Mouse (Mus musculus): ENCODE measurements around the gene Gfy. TPM values are rescaled to one million over a fixed set of nuclear protein-coding genes. Genes with fewer than 3 reads are reported as not detected.
"Not testable (repeated sequence)": the region's sequence is repeated elsewhere in the genome, so short reads cannot be mapped to it uniquely, and the experiment has no call there.

Gfy gene
- total RNA-seq, 2 experiments from 2014 or later = not detected

- no peak for DNase-seq
These were observed 13.7 kb downstream of the Gfy start for GRCm38 (mm10) chr7:45165701-45166100.

- DNase-seq = no peak
These were observed 14.5 kb downstream of the Gfy start for GRCm38 (mm10) chr7:45164833-45165232.

GRCm38 (mm10) chr7:45163735-45164490, 15.5 kb downstream of the Gfy start, which contains the start of gene Slc17a7:
TSS of gene Slc17a7 (plus strand) at chr7:45163949.
- no peak for DNase-seq

- no peak for DNase-seq
These were observed 16.3 kb downstream of the Gfy start for GRCm38 (mm10) chr7:45162996-45163615.

- no peak for DNase-seq
These were observed 16.8 kb downstream of the Gfy start for GRCm38 (mm10) chr7:45162551-45162950.

- peak; percentile 84 for DNase-seq
These were observed 17.5 kb downstream of the Gfy start for GRCm38 (mm10) chr7:45161612-45162473.

DNA sequence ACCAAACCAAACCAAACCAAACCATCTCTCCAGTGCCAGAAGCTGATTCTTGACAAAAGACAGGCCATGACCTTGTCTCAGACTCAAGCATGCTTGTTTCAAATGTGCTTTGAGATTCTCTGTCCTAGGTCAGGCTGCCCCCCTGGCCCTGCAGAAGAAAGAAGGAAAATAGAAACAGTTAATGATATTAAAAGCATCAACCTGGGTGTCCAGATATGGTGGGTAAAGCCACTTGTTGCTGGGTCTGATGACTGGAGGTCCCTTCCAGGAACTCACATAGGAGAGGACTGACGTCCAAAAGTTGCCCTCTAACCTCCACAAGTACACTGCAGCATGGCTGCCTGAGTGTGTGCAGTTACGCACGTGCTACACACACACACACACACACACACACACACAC, 18.5 kb downstream of the Gfy start:
- DNase-seq = no peak

- no peak for DNase-seq
These were observed 19.0 kb downstream of the Gfy start for GRCm38 (mm10) chr7:45160316-45160800.

GRCm38 (mm10) chr7:45158991-45159390, 20.4 kb downstream of the Gfy start:
- DNase-seq = no peak

GRCm38 (mm10) chr7:45157459-45157858, 21.9 kb downstream of the Gfy start:
- DNase-seq = no peak

GRCm38 (mm10) chr7:45156206-45156605, 23.2 kb downstream of the Gfy start:
- DNase-seq = no peak

DNA sequence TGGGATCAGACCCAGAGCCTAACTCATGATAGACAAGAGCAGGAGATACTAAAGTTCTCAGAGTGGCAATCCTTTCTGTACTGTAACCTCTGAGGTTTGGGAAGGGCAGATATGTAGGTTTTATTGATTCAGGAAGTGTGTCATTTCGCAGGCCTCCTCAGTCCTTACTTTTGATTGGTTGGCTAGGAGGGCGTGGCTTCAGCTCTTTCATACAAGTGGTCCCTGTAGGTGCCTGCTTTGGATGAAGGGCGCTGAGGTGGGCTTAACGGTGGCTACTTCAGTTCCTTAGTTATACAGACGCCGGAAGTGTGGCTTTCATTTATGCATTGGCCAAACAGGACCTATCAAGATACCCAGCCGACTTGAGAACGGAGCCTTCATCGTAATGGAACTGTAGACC, 23.8 kb downstream of the Gfy start:
- no peak for DNase-seq

DNA sequence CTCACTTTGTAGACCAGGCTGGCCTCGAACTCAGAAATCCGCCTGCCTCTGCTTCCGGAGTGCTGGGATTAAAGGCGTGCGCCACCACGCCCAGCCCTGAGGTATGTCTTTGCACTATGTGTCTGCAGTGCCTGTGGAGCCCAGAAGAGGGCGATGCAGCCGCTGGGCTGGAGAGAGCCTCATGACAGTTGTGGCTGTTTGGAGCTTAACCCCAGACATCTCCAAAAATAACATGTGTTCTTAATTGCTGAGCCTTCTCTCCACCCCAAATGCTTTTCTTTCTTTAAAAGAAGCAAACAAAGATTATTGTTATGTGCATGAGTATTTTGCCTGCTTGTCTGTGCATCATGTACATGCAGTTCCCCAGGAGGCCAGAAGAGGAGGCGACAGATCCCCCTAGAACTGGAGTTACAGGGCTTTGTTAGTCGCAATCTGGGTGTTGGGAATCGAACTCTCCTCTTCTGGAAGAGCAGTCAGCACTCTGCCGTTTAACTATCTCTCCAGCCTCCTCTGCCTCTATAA, 24.3 kb downstream of the Gfy start:
- peak; percentile 58 for DNase-seq

DNA sequence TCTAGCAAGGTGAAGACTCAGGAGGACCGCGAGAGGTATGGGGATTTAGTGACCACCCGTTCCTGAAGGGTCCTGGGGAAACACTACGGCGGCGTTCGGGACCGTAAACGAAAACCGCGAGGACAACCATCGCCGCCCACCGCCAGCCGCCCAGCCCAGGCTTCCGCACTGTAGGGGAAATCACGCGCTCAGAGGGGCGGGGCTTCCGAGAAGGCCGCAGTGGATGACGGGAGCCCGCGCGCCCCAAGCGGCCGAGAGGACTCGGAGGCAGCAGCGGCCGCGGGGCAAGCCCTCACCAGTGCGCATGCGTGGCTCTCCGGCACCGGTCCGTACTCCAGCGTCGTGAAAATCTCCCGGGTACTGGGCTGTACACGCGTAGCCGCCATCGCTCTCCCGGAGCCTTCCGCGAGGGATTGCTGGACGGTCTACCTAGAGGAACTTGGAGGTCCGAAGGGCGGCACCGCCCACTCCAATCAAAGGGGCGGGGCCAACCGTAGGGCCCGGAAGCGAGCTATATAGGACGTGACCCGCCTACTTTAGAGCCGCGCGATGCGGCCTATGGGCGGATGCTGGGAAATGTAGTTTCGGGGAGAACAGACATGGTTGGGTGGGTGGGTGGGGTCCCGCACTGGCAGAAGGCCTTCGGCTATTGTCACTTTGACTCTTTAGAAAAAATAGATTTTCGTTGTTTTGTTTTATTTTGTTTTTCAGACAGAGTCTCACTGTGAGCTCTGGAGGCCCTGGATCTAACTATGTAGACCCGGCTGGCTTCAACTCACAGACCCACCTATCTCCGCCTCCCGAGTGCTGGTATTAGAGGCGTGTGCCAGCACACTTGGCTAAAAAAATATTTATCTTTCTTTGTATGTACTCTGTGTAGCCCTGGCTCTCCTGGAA, 25.0 kb downstream of the Gfy start, which contains the start of the genes Pih1d1 and Aldh16a1:
TSS of gene Pih1d1 (plus strand) at position 208 of the 897 bp plus-strand sequence.
TSS of gene Aldh16a1 (minus strand) at position 489 of the 897 bp plus-strand sequence.
- peak; percentile 96 for DNase-seq

- no peak for DNase-seq
These were observed 25.8 kb downstream of the Gfy start for GRCm38 (mm10) chr7:45153586-45153985.

DNA sequence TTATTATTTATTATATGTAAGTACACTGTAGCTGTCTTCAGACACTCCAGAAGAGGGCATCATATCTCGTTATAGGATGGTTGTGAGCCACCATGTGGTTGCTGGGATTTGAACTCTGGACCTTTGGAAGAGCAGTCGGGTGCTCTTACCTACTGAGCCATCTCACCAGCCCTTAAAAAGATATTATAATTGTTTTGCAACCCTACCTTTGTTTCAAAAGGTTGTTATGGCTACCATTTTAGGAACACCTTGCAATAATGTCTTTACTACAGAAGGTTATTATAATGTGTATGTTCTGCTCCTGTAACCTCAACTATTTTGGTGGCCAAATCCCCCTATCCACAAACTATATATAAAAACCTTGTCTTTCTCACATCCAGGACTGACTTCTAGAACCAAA, 26.3 kb downstream of the Gfy start:
- not testable (repeated sequence) for DNase-seq

- DNase-seq = peak; percentile 59
These were observed 28.1 kb downstream of the Gfy start for GRCm38 (mm10) chr7:45151303-45151702.

- no peak for DNase-seq
These were observed 29.0 kb downstream of the Gfy start for GRCm38 (mm10) chr7:45150321-45150720.

DNA sequence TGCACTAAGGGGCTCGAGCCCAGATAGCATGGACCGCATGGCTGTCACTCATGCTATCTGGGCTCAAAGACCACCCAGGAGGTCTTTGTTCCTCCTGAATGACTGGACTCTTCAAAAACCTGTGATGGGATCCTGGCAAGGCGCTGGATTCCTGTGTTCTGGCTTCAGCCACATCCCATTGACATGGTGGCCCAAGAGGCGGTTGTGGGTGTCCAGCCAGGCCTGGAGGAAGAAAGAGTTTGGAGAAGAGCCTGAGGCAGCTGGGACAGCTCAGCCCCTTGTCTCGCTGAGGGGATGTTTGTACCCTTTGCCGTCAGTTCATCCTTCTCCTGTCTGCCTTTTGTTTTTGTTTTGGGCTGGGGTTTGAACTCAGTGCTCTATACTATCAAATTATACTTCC, 29.8 kb downstream of the Gfy start:
- peak; percentile 50 for DNase-seq

GRCm38 (mm10) chr7:45148534-45149098, 30.8 kb downstream of the Gfy start:
- DNase-seq = no peak

GRCm38 (mm10) chr7:45147899-45148298, 31.5 kb downstream of the Gfy start:
- no peak for DNase-seq
